Mouse (Mus musculus) MEL (cell line): ENCODE data around the gene Cbx8. TPM values are rescaled to one million over a fixed set of nuclear protein-coding genes. Genes with fewer than 3 reads are reported as not detected.

Source experiments
- DNase-seq: peaks from one replicate; pipeline ENCODE4 v3.0.0; 2011; ENCODE audit warnings: low read depth, low spot score
- H3K27ac ChIP-seq: 2 replicates; pipeline ENCODE4 v1.5.1; 2012; ENCODE audit warnings: low read depth, mild to moderate bottlenecking, control low read depth, low read length, moderate library complexity; ENCODE audit not compliant: control insufficient read depth
- H3K27me3 ChIP-seq, 2 experiments: fragments of 150-350 bp in 1 of 2; sonication (generic) in 1 of 2; 2 replicates each; pipeline ENCODE4 v1.6.1; 2012; ENCODE audit warnings: low read length in 2 of 2, mild to moderate bottlenecking in 2 of 2, improper control_type of control experiment in 1 of 2, moderate library complexity in 1 of 2; ENCODE audit not compliant: insufficient read depth in 2 of 2, control insufficient read depth in 1 of 2
- H3K36me3 ChIP-seq, 2 experiments: 2 replicates each; pipeline ENCODE4 v1.6.1; 2012 to 2014; ENCODE audit warnings: low read length in 2 of 2, improper control_type of control experiment in 1 of 2, inconsistent platforms in 1 of 2, mild to moderate bottlenecking in 1 of 2; ENCODE audit not compliant: insufficient read depth in 2 of 2, control insufficient read depth in 1 of 2
- H3K4me1 ChIP-seq, 2 experiments: fragments of 150-350 bp in 1 of 2; sonication (generic) in 1 of 2; 2 replicates each; pipeline ENCODE4 v1.6.1; 2012; ENCODE audit warnings: low read length in 2 of 2, improper control_type of control experiment in 1 of 2, mild to moderate bottlenecking in 1 of 2; ENCODE audit not compliant: insufficient read depth in 2 of 2, control insufficient read depth in 1 of 2
- H3K4me3 ChIP-seq, 2 experiments: fragments of 150-350 bp in 1 of 2; sonication (generic) in 1 of 2; 2 replicates each; pipeline ENCODE4 v1.5.1; 2012; ENCODE audit warnings: low read depth in 2 of 2, low read length in 2 of 2, mild to moderate bottlenecking in 2 of 2, moderate library complexity in 2 of 2, control low read depth in 1 of 2, improper control_type of control experiment in 1 of 2; ENCODE audit not compliant: control insufficient read depth in 1 of 2, insufficient read depth in 1 of 2
- H3K79me2 ChIP-seq: 2 replicates; pipeline ENCODE4 v1.6.1; 2012; ENCODE audit warnings: mild to moderate bottlenecking, low read length, moderate library complexity; ENCODE audit not compliant: control insufficient read depth, poor library complexity, insufficient read depth
- H3K9ac ChIP-seq: 2 replicates; pipeline ENCODE4 v1.6.1; 2012; ENCODE audit warnings: low read depth, mild to moderate bottlenecking, control low read depth, low read length, moderate library complexity; ENCODE audit not compliant: control insufficient read depth, poor library complexity, severe bottlenecking
- H3K9me3 ChIP-seq: fragments of 150-350 bp; sonication (generic); replicated peaks from 2 replicates; pipeline ENCODE4 v1.6.1; 2012; ENCODE audit warnings: mild to moderate bottlenecking, low read length, improper control_type of control experiment, moderate library complexity; ENCODE audit not compliant: insufficient read depth
- CHD2 ChIP-seq: IDR thresholded peaks from 2 replicates; pipeline ENCODE4 v1.6.1; 2011; ENCODE audit warnings: low read length, improper control_type of control experiment
- CTCF ChIP-seq, 3 experiments: IDR thresholded peaks in 2 of 3; conservative IDR thresholded peaks in 1 of 3; 2 replicates each; pipeline ENCODE4 v1.5.1; 2011 to 2012; ENCODE audit warnings: low read length in 3 of 3, low read depth in 2 of 3, mild to moderate bottlenecking in 2 of 3, improper control_type of control experiment in 1 of 3, inconsistent platforms in 1 of 3, mixed read lengths in 1 of 3, moderate library complexity in 1 of 3; ENCODE audit not compliant: control insufficient read depth in 1 of 3, insufficient read depth in 1 of 3, poor library complexity in 1 of 3, severe bottlenecking in 1 of 3
- ELF1 ChIP-seq: IDR thresholded peaks from 2 replicates; pipeline ENCODE4 v1.6.1; 2014; ENCODE audit warnings: low read depth, mild to moderate bottlenecking, inconsistent platforms, low read length, improper control_type of control experiment, moderate library complexity
- HCFC1 ChIP-seq: IDR thresholded peaks from 2 replicates; pipeline ENCODE4 v1.6.1; 2012; ENCODE audit warnings: low read depth, mild to moderate bottlenecking, inconsistent platforms, low read length, improper control_type of control experiment, moderate library complexity
- MAZ ChIP-seq: IDR thresholded peaks from 2 replicates; pipeline ENCODE4 v1.6.1; 2012; ENCODE audit warnings: low read depth, mild to moderate bottlenecking, inconsistent platforms, low read length, improper control_type of control experiment
- MXI1 ChIP-seq: IDR thresholded peaks from 2 replicates; pipeline ENCODE4 v1.6.1; 2011; ENCODE audit warnings: mild to moderate bottlenecking, low read depth, low read length, improper control_type of control experiment
- SMC3 ChIP-seq: IDR thresholded peaks from 2 replicates; pipeline ENCODE4 v1.6.1; 2011; ENCODE audit warnings: low read depth, low read length, improper control_type of control experiment
- TBP ChIP-seq: IDR thresholded peaks from 2 replicates; pipeline ENCODE4 v1.8.0; 2011; ENCODE audit warnings: low read depth, low read length, improper control_type of control experiment
- polyA plus RNA-seq, 2 experiments: library from polyadenylated mRNA; stranded (reverse) in 1 of 2; unstranded in 1 of 2; fragments of >175 nt in 1 of 2; fragments of >200 nt in 1 of 2; gene quantifications; 2 replicates each; pipeline versions ENCODE4 v1.2.1 to v1.2.4; 2012; ENCODE audit warnings: low replicate concordance in 2 of 2, low read depth in 1 of 2; ENCODE audit not compliant: insufficient read length in 2 of 2, insufficient read depth in 1 of 2, missing spikeins in 1 of 2
- total RNA-seq: library from RNA; depleted of rRNA; stranded (reverse); fragments of 300-350 nt; gene quantifications from 2 replicates; pipeline ENCODE4 v1.2.3, GENCODE M21; 2012

Cbx8 gene
- total and polyA plus RNA-seq, 3 experiments, result 5.7 to 11.3 TPM; not detected in 1

GRCm38 (mm10) chr11:119084446-119085278, 43.9 kb upstream of the Cbx8 start:
- TF ChIP-seq MAZ (0 out of 2 replicates have a peak, but pooled peaks have one; percentile 5), CHD2 (no peak), SMC3 (0 out of 2 replicates have a peak, but pooled peaks have one; percentile 20), MXI1 (peak; percentile 21; the same call in 1 of the 2 replicates), TBP (no peak), CTCF (IDR thresholded peaks at IDR 0.05 in 2 of 3, conservative IDR thresholded peaks at IDR 0.05 in 1 of 3; ENCODE audit: control insufficient read depth in 1 of 3, insufficient read depth in 1 of 3, low read depth in 2 of 3, low read length in 3 of 3, poor library complexity in 1 of 3, severe bottlenecking in 1 of 3) (0 out of 6 replicates have a peak, but pooled peaks of 2 of the 3 experiments have one; percentile 4), ELF1 (0 out of 2 replicates have a peak, but pooled peaks have one; percentile 11), HCFC1 (0 out of 2 replicates have a peak, but pooled peaks have one; percentile 43)
- peaks cover 0 to 14% of the 10 kb centered on the region in 2 experiments; a peak in 1 of 4 replicates for H3K4me1 ChIP-seq
- no peaks in the 10 kb centered on the region for H3K27me3 ChIP-seq
- H3K27ac ChIP-seq, result peak overlapping the region; percentile 69
- H3K4me3 ChIP-seq, result peak overlapping the region; percentile 94 to 95
- peaks cover 23% of the 10 kb centered on the region for H3K79me2 ChIP-seq
- peak; percentile 70 for DNase-seq
- peaks cover 3 to 7% of the 10 kb centered on the region in 2 experiments; a peak in 3 of 4 replicates for H3K36me3 ChIP-seq
- peak overlapping the region; percentile 95 for H3K9ac ChIP-seq
- no peaks in the 10 kb centered on the region for H3K9me3 ChIP-seq

- Histone ChIP-seq H3K4me3 (peak overlapping the region in 1 of 2 experiments; percentile 95; a peak in 2 of 4 replicates), H3K4me1 (peaks cover 0 to 14% of the 10 kb centered on the region in 2 experiments; a peak in 1 of 4 replicates), H3K9ac (peak overlapping the region; percentile 95), H3K27me3 (no peaks in the 10 kb centered on the region), H3K36me3 (peaks cover 3 to 7% of the 10 kb centered on the region in 2 experiments; a peak in 3 of 4 replicates), H3K9me3 (no peaks in the 10 kb centered on the region), H3K79me2 (peaks cover 23% of the 10 kb centered on the region), H3K27ac (no peak overlapping the region)
- TF ChIP-seq MXI1 (no peak), CHD2 (no peak)
- no peak for DNase-seq
Observed at GRCm38 (mm10) chr11:119083724-119084445, 43.1 kb upstream of the Cbx8 start.
